ENCODE assay signal across 19 mouse cellular contexts in the genomic region with DNA sequence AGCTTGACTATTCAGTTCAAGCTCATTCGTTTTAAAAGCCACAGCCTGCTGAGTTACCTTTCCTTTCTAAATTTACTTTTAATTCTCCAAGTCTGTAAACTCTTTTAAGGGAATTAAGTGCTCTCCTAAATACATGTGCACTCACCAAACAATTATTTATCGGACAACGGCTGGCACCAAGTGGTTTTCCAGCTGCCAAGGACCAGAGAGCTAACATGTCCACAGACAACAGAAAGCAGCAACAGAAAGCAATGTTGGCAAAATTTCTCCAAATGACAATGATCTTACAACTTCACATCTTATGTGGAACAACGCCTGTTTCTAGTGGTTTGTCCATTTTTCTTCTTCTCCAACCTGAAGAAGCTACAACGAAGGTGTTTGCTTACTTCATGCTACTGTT.
DNase-seq lines count a peak whose midpoint lies in the region; TF ChIP-seq lines count a peak whose summit lies in the region.
"Had no signal": no experiment of that assay in that cellular context is flagged by ENCODE, and none has a peak within 500 bp of the region (broad histone marks: within the 10 kb centered on the region; RNA-seq: fewer than 3 reads in every experiment).

No protein-coding gene starts in this region.

- H3K36me3 ChIP-seq in heart, embryonic 10.5 days = no peaks in the 10 kb centered on the region
- peaks cover 9% of the 10 kb centered on the region; the same call in 1 of the 2 replicates for H3K36me3 ChIP-seq in heart, adult 2 months (ENCODE audit: control insufficient read depth, insufficient read depth, low read length)
- H3K36me3 ChIP-seq: G1E had no signal

- intact Hi-C loops in heart, adult 2 months (cut with DNase I) = no loop called here

- 77% methylated on average over 5 of the region's 5 CpGs for WGBS in heart, embryonic 10.5 days
- 62% methylated on average over 5 of the region's 5 CpGs for WGBS in heart, adult 2 months

- H3K4me3 ChIP-seq in heart, embryonic 10.5 days = no peak overlapping the region
- H3K4me3 ChIP-seq in heart, adult 2 months = no peak overlapping the region

- TF ChIP-seq POLR2A in heart, adult 2 months (IDR thresholded peaks at IDR 0.05; ENCODE audit: insufficient read depth, low read depth, low read length) = no peak

- no peak for TF ChIP-seq EP300 in heart, adult 2 months (IDR thresholded peaks at IDR 0.05; ENCODE audit: insufficient read depth, low read depth, low read length)

- no peak overlapping the region for H3K9ac ChIP-seq in heart, adult 2 months (ENCODE audit: low read depth, low read length)

- DNase-seq in heart, adult 11 months = peak; percentile 72
- no peak for DNase-seq in heart, embryonic 10.5 days (ENCODE audit: low spot score)
- peak in 1 of 2 experiments; percentile 15 for DNase-seq in heart, adult 2 months
- DNase-seq in heart, adult 8-10 months (ENCODE audit: low spot score) = no peak
- peak; percentile 20 for DNase-seq in lung, postnatal 36 days
- no peak for DNase-seq in lung, postnatal 14 days
- DNase-seq: adrenal gland, adult 2 months; adrenal gland, adult 8-10 months; adrenal gland, postnatal 10 days; adrenal gland, postnatal 14 days; adrenal gland, postnatal 25 days; adrenal gland, postnatal 36 days; B cell, adult 2 months; cerebellum, adult 11 months; cerebellum, adult 11-12 months; cerebellum, adult 18-20 months had no signal

- no peaks in the 10 kb centered on the region for H3K79me2 ChIP-seq in heart, adult 2 months (replicated peaks; ENCODE audit: control insufficient read depth, insufficient read depth, low read length)

- H3K27ac ChIP-seq in heart, embryonic 10.5 days = no peak overlapping the region
- no peak overlapping the region for H3K27ac ChIP-seq in heart, adult 2 months

- no peaks in the 10 kb centered on the region for H3K9me3 ChIP-seq in heart, embryonic 10.5 days
- H3K9me3 ChIP-seq: G1E had no signal

- H3K4me1 ChIP-seq in heart, embryonic 10.5 days = peaks cover 17% of the 10 kb centered on the region
- peaks cover 6% of the 10 kb centered on the region for H3K4me1 ChIP-seq in heart, adult 2 months (ENCODE audit: control insufficient read depth, insufficient read depth, low read length)

- TF ChIP-seq CTCF in heart, adult 2 months (IDR thresholded peaks at IDR 0.05) = peak; percentile 31; the same call in 1 of the 2 replicates

- no peaks in the 10 kb centered on the region for H3K27me3 ChIP-seq in heart, embryonic 10.5 days (ENCODE audit: insufficient read depth, poor library complexity, severe bottlenecking)
- no peaks in the 10 kb centered on the region for H3K27me3 ChIP-seq in heart, adult 2 months (ENCODE audit: control insufficient read depth, insufficient read depth, low read length)
- H3K27me3 ChIP-seq: CH12.LX, Patski had no signal

Comparison
In these comparisons a context has a peak if more than half of its experiments do, and no peak if none do; other contexts are left out.
1. DNase-seq: peak in heart, adult 11 months (single experiment) and lung, postnatal 36 days (single experiment); none in heart, embryonic 10.5 days (single experiment), heart, adult 8-10 months (single experiment) and lung, postnatal 14 days (single experiment).